Mouse (Mus musculus) small intestine, adult 2 months (tissue): Measurements from ENCODE around the gene Spata2. TPM values are rescaled to one million over a fixed set of nuclear protein-coding genes. Genes with fewer than 3 reads are reported as not detected.

Experiments used
- H3K27ac ChIP-seq: fragments of 200-500 bp; 2 replicates; pipeline ENCODE4 v1.5.1; 2012; ENCODE audit warnings: low read depth, low read length, control low read depth, inconsistent platforms; ENCODE audit not compliant: insufficient read depth
- H3K27me3 ChIP-seq: fragments of 200-500 bp; 2 replicates; pipeline ENCODE4 v1.6.1; 2012; ENCODE audit warnings: mild to moderate bottlenecking, moderate library complexity, low read length, inconsistent platforms; ENCODE audit not compliant: control insufficient read depth, insufficient read depth
- H3K36me3 ChIP-seq: fragments of 200-500 bp; 2 replicates; pipeline ENCODE4 v1.6.1; 2012; ENCODE audit warnings: mild to moderate bottlenecking, low read length, control low read depth, inconsistent platforms; ENCODE audit not compliant: control insufficient read depth, insufficient read depth
- H3K4me1 ChIP-seq: fragments of 200-500 bp; 2 replicates; pipeline ENCODE4 v1.6.1; 2012; ENCODE audit warnings: low read length, inconsistent platforms, mixed read lengths; ENCODE audit not compliant: control insufficient read depth, insufficient read depth, insufficient read length
- H3K4me3 ChIP-seq: fragments of 200-500 bp; 2 replicates; pipeline ENCODE4 v1.5.1; 2012; ENCODE audit warnings: low read depth, mild to moderate bottlenecking, control low read depth, inconsistent platforms, low read length, moderate library complexity
- CTCF ChIP-seq: fragments of 200-500 bp; IDR thresholded peaks from 2 replicates; pipeline ENCODE4 v1.5.1; 2012; ENCODE audit warnings: low read depth, mild to moderate bottlenecking, control low read depth, inconsistent platforms, low read length, moderate library complexity, mixed read lengths; ENCODE audit not compliant: insufficient replicate concordance, insufficient read length; ENCODE audit errors: extremely low read depth
- POLR2A ChIP-seq: fragments of 200-500 bp; IDR thresholded peaks from 2 replicates; pipeline ENCODE4 v1.6.1; 2012; ENCODE audit warnings: low read depth, mild to moderate bottlenecking, control low read depth, inconsistent platforms, low read length, moderate library complexity
- WGBS: fragments of 180-500 bp; shearing (Covaris S2); methylation state at CpG from one replicate; pipeline ENCODE4 v1.1.7; 2018; 5-methylcytosine and 5-hydroxymethylcytosine counted together
- polyA plus RNA-seq: library from polyadenylated mRNA; depleted of rRNA; stranded (reverse); fragments of >200 nt; gene quantifications from 2 replicates; pipeline ENCODE4 v1.2.3, GENCODE M21; 2012

The Spata2 gene
- polyA plus RNA-seq, 1 experiment = 54.9 TPM

DNA sequence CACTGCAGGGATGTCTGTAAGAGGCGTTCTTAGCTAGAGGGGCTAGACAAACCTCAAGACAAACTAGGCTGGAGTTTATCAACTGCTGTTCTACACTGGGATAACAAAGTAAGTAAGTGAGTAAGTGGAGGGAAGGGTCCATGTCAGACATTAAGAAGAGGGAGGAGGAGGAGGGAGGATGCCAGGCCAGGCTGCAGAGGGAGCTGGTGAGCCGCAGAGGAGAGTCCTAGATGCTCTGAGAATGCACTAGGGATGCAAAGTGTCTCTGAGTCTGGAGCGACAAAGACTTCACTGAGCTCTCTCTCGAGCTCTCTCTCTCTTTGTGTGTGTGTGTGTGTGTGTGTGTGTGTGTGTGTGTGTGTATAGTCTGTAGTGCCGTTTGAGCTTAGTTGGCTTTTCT is 35.6 kb upstream of the Spata2 start:
- WGBS = 23% methylated on average over 5 of the region's 5 CpGs

DNA sequence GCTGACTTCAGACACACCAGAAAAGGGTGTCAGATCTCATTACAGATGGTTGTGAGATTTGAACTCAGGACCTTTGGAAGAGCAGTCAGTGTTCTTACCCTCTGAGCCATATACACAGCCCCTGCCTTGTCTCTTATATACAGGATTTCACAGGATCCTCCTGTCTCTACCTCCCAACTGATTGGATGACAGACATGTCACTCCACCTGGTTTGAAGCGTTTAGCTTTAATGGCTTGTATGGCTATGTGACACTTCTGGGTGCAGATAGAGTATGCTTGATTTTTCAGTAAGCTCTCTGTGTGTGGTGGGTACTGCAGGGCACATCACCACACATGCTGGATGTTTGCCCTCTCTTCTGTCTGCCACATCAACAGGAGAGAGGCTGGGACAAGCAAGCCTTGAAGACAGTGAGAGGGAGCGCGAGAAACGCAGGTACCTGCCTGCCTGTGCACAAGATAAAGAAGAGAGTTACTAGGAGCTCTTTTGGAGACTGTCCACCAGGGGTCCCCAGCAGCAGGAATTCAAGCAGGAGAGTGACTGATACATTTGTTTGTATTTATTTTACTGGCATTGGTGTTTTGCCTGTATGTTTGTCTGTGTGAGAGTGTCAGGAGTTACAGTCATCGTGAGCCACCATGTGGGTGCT is 27.0 kb upstream of the Spata2 start:
- WGBS = 80% methylated on average over 5 of the region's 5 CpGs
- H3K36me3 ChIP-seq = peaks cover 41% of the 10 kb centered on the region
- no peak overlapping the region for H3K4me3 ChIP-seq
- H3K4me1 ChIP-seq = no peaks in the 10 kb centered on the region
- no peaks in the 10 kb centered on the region for H3K27me3 ChIP-seq
- TF ChIP-seq POLR2A (no peak), CTCF (peak; percentile 11; the same call in 1 of the 2 replicates)
- H3K27ac ChIP-seq = no peak overlapping the region

More for the DNA sequence above, 35.6 kb upstream of the Spata2 start:
- H3K4me3 ChIP-seq = no peak overlapping the region
- H3K27ac ChIP-seq = no peak overlapping the region
- H3K4me1 ChIP-seq = no peaks in the 10 kb centered on the region
- H3K36me3 ChIP-seq = no peaks in the 10 kb centered on the region
- 0 out of 2 replicates have a peak, but pooled peaks have one; percentile 20 for TF ChIP-seq CTCF
- no peak for TF ChIP-seq POLR2A
- H3K27me3 ChIP-seq = no peaks in the 10 kb centered on the region

- Histone ChIP-seq H3K27ac (no peak overlapping the region), H3K36me3 (peaks cover 78% of the 10 kb centered on the region), H3K27me3 (no peaks in the 10 kb centered on the region), H3K4me1 (no peaks in the 10 kb centered on the region), H3K4me3 (no peak overlapping the region)
- TF ChIP-seq CTCF = no peak
- no peak for TF ChIP-seq POLR2A
- WGBS = 82% methylated on average over 5 of the region's 5 CpGs
Observed at GRCm38 (mm10) chr2:167515688-167516087, 23.0 kb upstream of the Spata2 start.

DNA sequence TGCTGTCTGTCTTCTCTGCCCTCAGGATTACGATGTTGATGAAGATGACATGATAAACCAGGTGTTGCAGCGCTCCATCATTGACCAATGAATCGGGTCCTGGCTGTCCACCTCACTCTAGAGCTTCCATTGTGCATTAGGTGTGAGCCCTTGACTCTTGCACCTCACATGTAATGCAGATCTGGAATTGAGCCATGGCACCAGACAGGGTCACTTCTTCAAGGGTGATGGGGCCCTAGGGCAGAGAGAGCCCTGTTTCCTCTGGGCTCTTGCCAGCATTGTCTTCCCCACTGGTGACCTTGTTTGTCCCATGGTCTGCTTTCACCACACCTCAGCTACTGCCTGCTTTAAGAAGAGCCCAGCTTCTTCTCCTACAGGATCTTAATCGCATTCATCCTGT is 22.0 kb upstream of the Spata2 start:
- 91% methylated on average over 4 of the region's 4 CpGs for WGBS
- H3K4me3 ChIP-seq = no peak overlapping the region
- no peaks in the 10 kb centered on the region for H3K27me3 ChIP-seq
- H3K27ac ChIP-seq = no peak overlapping the region
- H3K4me1 ChIP-seq = no peaks in the 10 kb centered on the region; the same call in 1 of the 2 replicates
- TF ChIP-seq CTCF (no peak), POLR2A (no peak)
- H3K36me3 ChIP-seq = peaks cover 83% of the 10 kb centered on the region

GRCm38 (mm10) chr2:167512970-167513369 is 20.3 kb upstream of the Spata2 start:
- peaks cover 89% of the 10 kb centered on the region for H3K36me3 ChIP-seq
- no peak overlapping the region for H3K4me3 ChIP-seq
- no peak overlapping the region for H3K27ac ChIP-seq
- H3K4me1 ChIP-seq = no peaks in the 10 kb centered on the region; the same call in 1 of the 2 replicates
- TF ChIP-seq POLR2A = no peak
- TF ChIP-seq CTCF = peak; percentile 15; the same call in 1 of the 2 replicates
- 91% methylated on average over 5 of the region's 5 CpGs for WGBS
- no peaks in the 10 kb centered on the region for H3K27me3 ChIP-seq

GRCm38 (mm10) chr2:167512365-167512764 is 19.7 kb upstream of the Spata2 start:
- Histone ChIP-seq H3K27me3 (no peaks in the 10 kb centered on the region), H3K27ac (no peak overlapping the region), H3K4me1 (no peaks in the 10 kb centered on the region; the same call in 1 of the 2 replicates), H3K36me3 (peaks cover 86% of the 10 kb centered on the region), H3K4me3 (no peak overlapping the region)
- WGBS = 91% methylated on average over 9 of the region's 9 CpGs
- TF ChIP-seq CTCF = no peak
- TF ChIP-seq POLR2A = 0 out of 2 replicates have a peak, but pooled peaks have one; percentile 11

DNA sequence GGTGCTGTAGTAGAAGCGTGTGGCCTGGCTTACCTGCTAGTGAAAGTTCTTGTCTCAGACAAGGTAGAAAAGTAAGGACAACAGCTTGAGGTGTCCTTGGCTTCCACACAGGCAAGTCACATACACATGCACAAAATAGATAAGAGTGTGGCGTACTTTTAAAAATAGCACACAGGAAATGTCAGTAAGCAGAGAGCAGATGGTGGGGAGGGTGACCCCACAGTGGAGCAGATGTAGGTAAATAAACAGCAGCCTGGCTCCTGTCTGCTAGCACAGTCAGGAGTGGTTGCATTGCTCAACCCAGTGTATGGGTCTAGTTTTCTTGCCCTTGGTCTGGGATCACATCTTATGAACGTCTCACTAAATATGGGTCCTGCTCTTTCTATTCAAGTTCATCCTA is 17.8 kb upstream of the Spata2 start:
- H3K36me3 ChIP-seq = peaks cover 79% of the 10 kb centered on the region
- 73% methylated on average over 3 of the region's 3 CpGs for WGBS
- H3K27me3 ChIP-seq = no peaks in the 10 kb centered on the region
- TF ChIP-seq POLR2A = no peak
- no peak for TF ChIP-seq CTCF
- no peak overlapping the region for H3K27ac ChIP-seq
- no peak overlapping the region for H3K4me3 ChIP-seq
- peaks cover 3% of the 10 kb centered on the region; the same call in 1 of the 2 replicates for H3K4me1 ChIP-seq

GRCm38 (mm10) chr2:167508569-167508968 is 15.9 kb upstream of the Spata2 start:
- H3K27ac ChIP-seq = no peak overlapping the region
- no peak overlapping the region for H3K4me3 ChIP-seq
- H3K4me1 ChIP-seq = peaks cover 6% of the 10 kb centered on the region; the same call in 1 of the 2 replicates
- TF ChIP-seq POLR2A = no peak
- TF ChIP-seq CTCF = no peak
- no peaks in the 10 kb centered on the region for H3K27me3 ChIP-seq
- WGBS = 93% methylated on average over 4 of the region's 4 CpGs
- peaks cover 66% of the 10 kb centered on the region for H3K36me3 ChIP-seq
